Mouse (Mus musculus) 416B (cell line): Measurements from ENCODE around the gene B230104I21Rik.

Experiments used
- DNase-seq: peaks from one replicate; pipeline ENCODE4 v3.0.0; 2011; ENCODE audit warnings: low read depth

B230104I21Rik gene

DNA sequence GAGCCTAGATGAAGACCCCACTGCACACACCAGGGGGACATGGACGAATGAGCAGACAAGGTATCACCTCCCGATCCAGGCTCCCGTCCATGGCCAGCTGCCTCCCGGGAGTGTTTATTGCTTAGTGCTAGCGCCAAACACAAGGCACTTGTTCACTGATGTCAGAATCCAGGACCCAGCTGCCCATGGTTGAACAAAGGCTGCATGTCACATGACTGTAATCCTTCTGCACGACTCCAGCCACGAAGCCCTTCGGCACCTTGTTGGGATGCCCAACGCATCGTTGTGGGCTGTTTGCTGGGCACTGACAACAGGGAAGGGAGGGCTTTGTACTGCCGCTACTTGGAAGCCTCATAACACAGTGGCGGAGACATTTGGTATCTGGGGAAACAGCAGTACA lies at the start of gene B230104I21Rik:
Gene B230104I21Rik (plus strand): TSS at position 367 of the 400 bp plus-strand sequence.
- DNase-seq = no peak

DNA sequence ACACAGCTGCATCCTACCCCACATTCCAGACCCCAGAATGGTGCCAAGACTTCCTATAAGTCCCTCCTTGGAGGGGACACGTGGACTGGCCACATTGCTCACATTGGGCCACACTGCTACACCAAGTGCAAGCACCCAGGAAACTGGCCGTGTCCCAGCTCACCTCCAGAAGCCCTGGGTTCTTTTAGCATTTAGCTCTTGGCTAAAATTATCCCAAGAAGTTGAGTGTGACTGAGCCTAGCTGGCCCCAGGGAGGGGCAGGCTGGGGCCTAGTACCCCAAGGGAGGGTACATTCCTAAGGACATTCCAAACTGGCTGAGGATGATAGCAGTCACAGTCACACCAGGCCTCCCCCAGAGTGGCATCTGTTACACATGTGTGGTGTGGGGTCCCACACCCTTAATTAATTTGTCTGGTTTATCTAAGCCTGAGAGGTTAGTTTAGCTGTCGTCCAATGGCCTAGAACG lies 42.2 kb upstream of the B230104I21Rik start:
- no peak for DNase-seq

DNA sequence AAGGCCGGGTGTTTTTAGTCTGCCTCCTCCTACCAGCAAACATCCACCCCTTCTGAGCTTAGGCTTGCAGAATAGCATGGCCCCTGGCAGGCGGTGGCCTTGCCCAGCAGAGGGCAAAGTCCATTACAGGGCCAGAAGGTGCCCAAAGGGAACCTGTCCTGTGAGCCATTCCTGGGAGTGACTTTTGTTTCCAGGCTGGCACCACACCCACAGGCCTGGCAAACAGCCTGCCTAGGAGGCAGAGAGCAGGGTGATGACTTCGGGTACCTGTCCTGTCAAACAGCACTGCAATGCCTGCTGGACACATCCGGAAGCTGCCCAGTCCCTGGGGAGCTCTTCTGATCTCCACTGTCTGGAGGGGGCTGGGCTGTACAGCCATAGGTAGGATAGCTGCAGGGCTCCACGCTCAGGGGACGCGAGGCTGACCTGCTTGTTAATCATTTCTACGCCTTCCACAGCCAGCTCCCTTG lies 41.6 kb upstream of the B230104I21Rik start:
- DNase-seq = no peak

DNA sequence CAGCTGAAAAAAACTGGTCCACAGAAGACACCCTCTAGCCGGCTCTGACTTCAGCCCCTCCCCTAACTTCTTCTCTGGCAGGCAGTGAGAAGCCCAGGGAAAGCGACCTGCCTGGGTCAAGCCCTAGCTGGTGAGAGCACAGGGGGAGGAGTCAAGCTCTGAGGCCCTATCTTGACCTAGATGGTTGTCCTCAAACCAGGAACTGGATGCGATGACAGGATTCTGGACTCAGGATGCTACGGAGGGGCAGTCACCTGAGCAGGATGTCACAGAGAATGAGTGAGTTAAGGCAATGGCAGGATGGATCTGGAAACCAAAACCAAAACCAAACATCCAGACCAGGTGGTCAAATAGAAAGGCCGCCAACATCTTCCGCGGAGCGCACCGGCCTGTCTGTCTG lies 38.2 kb upstream of the B230104I21Rik start:
- DNase-seq = no peak

DNA sequence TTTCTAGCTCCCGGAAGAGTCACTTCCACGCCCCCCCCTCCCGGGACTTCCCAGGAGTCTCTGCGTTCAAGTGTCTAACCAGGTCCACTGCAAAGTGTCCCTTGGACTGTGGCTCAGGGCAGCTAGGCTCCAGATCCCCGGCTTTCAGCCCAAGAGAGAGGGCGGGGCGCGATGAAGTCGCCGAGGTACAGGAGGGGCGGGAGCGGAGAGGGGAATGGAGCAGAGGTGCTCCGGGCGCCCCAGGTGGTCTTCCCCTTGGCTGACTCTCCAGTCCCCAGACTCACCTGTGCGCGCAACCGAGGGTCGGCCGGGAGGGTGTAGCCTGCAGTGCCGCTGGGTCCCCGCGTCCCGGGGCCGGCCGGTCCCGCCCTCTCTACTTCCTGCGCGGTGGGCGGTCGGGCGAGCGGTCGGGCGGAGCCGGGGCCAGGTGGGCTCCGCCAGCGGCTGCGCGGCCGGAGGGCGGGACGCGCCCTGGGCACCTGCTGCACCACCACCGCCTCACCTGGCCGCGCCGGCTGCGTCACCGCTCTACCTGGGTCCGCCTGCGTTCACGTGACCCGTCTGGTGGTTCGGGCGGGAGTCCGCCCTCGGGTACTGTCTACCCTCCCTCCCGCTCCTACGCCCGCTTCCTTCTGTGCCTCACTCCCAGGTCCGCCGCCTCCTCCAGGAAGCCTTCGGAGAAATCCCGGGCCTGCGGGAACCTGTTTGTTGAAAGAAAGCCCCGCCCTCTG lies 36.2 kb upstream of the B230104I21Rik start:
- no peak for DNase-seq

DNA sequence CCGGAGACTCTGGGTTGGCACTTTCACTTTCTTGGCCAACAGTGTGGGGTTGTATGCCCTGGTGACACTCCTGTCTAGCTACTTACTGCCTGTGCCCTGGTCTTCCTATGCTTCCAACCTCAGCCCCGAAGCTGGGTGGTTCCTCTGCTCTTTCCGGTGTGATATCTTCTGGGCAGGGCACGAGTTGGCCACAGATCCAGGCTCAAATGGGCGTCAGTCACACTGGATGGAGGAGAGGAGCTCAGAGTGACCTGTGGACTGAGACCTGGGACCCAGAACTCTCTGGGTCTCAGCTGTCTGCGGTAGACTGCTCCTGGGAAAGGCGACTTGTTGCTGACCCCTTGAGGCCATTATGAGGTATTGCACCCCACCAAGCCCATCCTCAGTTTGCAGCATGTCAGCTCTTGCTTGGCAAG lies 34.5 kb upstream of the B230104I21Rik start, which contains the start of gene Arhgef16:
Gene Arhgef16 (minus strand): TSS at position 211 of the 416 bp plus-strand sequence.
- DNase-seq = peak; percentile 34

DNA sequence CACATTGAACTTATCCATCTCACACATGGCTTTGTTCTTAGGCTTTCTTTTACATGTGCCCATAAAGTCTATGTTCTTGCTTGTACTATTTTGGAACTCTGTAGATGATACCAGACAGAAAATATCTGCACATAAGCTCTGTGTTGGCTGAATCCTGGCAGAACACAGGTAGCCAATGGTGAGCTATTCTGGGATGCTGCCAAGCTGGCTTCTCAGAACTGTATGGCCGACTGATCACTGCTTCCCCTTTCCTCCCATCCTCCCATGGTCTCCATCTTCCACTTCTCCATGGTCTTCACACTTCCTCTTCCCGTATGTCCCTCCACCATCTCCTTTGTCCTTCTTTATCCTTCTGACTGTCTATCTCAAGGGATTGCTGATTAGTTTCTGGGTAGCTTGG lies 26.8 kb upstream of the B230104I21Rik start:
- no peak for DNase-seq

DNA sequence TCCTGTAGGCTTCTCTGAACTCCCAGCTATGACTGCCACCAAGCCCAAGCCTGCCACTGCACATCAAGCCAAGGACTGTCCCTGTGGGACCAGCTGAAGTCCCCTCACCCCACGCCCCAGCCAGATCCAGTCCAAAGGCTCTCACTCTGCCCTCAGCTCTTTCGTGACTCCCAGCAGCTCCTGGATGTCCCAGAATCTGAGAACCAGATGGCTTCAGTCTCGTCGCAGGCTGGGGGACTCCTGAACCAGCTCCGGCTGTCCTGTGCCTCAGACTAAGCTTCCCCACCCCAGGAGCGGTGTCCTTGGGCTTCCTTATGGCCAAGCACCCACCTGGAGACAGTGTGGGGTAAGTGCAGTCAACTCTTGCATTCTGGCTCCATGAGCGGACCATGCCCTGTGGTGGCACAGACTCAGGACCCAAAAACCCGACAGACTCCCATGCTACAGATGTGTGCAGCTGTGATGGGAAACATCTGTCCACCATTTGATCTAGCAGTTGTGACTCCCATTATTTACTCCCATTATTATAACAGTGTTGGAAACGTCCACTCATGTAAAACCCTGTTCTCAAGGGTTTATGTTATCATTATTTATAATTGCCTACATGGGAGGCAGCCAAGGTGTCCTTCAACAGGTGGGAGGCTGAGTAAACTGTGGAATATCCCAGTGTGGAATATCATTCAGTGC lies 25.2 kb upstream of the B230104I21Rik start:
- no peak for DNase-seq

DNA sequence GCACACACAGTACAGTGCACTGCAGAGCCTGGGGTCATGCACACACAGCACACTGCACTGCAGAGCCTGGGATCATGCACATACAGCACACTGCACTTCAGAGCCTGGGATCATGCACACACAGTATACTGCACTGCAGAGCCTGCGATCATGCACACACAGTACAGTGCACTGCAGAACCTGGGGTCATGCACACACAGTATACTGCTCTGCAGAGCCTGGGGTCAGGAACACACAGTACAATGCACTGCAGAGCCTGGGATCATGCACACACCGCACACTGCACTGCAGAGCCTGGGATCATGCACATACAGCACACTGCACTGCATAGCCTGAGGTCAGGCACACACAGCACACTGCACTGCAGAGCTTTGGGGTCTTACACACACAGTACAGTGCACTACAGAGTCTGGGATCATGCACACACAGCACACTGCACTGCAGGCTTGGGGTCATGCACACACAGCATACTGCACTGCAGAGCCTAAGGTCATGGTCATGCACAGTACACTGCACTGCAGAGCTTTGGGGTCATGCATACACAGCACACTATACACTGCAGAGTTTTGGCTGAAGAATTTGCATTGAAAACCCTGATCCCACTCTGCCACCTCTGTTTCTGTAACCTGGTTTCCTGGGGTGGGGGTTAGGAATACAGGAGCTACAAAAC lies 23.6 kb upstream of the B230104I21Rik start:
- DNase-seq = no peak

DNA sequence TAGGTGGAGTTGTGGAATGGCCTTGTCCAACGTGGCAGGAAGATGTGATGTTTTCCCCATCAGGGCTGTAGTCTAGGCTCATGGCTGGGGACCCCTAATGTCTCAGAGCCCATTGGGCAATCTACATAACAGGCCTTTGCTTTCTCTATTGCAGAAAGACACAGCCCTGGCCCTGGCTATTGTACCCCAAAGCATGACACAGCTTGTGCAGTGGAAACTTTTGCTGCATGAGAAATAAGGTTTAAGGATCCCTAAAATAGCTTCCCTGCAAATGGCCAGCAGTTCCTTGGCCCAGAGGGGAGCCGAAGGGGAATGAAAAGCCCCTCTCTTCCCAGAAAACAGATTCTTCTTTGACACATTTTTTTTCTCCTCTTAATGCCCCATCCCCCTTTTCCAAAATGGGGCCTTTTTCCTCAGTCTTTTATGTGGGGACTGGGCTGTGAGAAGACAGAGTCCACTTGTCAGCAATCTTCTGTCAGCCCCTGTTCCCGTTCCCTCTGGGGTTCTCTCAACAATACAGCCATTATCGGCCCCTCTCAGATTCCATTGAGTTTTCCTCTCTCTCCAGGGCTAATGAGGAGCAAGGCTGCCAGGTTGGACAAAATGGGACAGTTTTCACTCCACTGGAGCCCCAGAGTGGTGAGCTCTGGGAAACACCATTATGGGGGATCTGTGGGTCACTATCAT lies 22.8 kb upstream of the B230104I21Rik start:
- DNase-seq = no peak

DNA sequence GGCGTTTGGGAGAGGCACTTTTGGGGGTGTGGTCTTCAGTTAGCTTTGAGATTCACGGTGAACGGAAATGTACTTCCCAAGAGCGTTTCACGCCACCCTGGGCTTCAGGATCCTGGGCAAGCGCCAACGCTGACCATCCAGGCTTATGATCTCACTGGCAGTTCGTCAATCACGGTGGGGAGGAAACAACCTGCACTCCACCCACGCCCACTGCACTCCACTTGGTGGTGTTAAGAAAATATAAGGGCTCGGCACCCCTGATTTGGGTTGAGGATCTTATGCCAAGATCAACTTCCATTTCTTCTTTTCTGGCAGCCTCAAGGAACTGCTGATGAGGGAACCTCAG lies 22.3 kb upstream of the B230104I21Rik start:
- no peak for DNase-seq

DNA sequence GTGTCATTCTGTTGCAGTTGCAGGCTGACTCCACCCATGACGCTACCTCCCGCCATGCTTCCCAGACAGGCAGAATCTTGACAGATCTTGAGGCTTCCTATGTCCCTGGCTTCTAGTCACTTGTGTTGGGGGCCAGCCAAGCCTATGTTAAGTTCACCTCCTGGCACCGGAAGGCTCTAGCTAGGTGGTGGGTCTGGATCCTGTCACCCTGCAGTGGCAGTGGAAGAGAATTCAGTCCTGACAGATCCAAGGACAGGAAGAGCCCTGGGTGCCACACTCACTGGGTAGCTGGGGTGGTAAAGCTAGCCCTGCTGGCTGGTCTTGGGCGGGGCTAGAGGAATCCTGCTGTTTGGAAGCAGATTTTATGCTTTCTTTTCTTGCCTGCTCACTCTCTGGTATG lies 10.5 kb upstream of the B230104I21Rik start:
- no peak for DNase-seq

DNA sequence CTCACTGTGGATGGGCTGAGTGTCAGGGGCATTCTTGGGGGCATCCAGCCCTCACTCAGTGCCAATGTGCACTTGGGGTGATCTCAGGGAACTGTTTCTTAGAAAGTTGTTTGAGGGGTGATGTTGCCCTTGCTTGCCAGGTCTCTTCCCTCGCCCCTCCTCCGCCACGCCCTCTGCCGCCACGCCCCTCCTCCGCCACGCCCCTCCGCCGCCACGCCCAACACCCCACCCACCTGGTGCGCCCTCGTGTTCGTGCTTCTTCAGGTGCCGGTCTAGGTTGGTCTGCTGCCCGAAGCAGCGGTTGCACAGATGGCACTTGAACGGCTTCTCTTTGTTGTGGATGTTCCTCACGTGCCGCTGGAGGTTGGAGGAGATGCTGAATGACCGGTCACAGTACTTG lies 7.5 kb upstream of the B230104I21Rik start:
- DNase-seq = no peak

DNA sequence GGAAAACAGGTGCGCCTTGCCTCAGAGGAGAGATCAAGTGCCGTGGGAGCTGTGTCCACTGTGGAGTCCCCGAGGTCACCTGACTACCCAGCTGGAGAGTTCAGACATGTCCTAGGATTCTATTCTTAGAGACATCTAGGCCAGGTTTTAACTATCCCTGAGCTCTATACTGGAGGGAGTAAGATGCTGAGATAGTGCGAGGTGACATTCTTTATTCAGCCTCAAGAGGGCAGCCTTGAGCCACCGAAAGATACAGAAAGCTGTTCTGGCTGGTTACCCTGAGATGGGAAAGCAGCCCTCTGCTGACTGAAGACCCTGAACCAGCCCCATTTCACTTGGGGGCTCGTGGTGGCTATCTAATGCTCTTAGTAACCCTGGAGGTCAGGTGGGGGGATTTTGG lies 7.1 kb upstream of the B230104I21Rik start:
- peak; percentile 25 for DNase-seq

DNA sequence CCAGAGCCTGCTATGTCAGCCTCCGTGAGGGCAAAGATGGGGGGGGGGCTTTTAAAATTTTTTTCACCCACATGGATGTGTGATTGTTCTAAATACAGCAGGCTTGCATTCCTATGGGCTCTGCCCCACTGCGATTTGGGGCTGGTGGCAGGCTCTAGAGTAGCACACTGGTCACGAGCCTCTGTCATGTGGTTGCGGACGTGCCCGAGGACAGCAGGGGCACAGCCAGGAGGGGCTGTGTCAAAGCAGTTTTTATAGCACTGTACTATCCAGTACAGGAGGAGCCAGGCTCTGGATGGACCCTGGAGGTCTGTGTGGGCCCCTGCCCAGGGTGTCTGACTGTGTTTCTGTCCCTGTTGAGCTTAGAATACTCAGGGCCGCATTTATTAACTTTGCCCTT lies 5.9 kb upstream of the B230104I21Rik start:
- no peak for DNase-seq

DNA sequence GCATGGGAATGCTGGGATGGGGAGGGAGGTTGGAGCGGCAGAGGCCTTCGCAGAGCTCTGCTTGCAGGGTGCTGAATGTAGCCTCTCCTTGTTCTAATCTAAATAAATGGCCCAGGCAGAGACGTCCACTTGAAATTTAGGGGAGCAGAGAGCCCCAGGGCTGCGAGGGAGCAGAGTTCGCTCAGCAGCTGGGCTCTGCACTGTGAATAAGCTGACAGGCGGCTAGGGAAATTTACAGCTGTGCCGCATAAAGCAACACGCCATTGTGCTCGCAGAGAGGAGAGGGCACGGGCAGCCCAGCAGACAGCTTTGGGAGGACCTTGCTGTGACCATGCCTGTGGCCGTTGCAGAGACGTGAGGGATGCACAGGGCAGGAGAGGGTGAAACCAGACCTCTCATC lies 4.7 kb upstream of the B230104I21Rik start:
- DNase-seq = no peak

DNA sequence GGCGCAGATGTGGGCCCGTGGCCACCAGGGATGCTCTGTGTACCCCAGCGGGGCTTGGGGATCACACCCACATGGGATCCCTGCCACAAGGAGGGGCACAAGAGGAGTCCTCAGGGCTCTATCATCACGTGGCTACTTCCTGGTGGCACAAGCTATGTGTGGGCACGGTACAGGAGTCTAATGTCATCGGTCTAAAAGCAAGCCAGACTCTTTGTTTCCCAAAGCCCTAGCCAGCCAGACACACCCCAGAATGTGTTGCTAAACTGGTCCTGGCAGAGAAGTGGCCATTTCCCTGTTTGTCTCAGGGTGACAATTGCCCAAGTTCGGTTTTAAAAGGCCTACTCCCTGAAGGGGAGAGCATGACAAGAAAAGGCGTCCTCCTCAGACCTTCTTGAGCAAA lies 2.6 kb upstream of the B230104I21Rik start:
- no peak for DNase-seq

DNA sequence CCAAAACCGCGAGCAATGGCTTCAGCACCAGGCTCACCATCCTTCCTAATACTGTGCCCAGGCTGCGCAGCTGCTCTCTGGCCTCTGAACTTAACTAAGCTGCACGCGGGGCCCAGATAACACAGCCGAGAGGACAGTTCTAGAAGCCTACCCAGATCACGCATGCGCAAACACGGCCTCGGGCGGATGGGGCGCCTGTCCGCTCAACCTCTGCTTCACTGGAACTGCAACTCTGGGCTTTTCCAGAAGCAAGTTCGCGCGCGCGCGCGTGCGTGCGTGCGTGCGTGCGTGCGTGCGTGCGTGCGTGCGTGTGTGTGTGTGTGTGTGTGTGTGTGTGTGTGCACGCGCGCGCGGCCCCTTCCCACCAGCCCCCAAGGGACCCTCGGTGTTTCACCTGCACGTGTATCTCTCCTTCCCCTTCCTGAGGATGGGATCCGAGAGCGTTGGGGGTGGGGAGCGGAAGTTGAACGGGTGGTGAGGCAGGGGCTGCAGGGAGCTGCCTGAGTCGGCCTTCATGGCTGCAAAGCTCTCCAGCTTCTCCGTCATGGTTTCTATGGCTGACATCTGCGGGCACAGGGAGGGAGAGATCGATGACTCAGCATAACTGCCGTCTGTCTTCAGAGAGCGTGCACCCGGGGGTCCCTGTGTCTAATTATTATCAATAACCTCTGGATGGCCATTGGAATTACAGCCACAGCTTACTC lies 1.1 kb upstream of the B230104I21Rik start:
- DNase-seq = no peak

DNA sequence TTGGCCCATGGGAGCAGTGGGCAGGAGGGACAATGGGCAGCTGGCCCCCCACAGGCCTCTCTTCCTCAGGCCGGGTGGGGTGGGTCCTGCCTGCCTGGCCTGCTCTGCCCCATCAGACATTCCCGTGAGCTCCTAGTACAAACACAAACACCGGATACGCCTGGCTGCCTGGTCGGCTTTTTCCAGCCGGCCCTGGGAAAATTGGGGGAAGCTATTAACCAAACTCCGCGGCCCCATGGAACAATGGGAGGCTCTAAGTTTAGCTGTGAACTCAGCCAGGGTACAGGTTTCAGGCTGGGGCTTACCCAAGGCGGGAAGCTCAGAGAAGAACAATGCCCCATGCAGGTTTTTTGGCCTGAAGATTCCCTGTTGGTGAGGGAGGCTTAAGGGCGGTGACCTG lies 723 bp downstream of the B230104I21Rik start:
- DNase-seq = no peak

DNA sequence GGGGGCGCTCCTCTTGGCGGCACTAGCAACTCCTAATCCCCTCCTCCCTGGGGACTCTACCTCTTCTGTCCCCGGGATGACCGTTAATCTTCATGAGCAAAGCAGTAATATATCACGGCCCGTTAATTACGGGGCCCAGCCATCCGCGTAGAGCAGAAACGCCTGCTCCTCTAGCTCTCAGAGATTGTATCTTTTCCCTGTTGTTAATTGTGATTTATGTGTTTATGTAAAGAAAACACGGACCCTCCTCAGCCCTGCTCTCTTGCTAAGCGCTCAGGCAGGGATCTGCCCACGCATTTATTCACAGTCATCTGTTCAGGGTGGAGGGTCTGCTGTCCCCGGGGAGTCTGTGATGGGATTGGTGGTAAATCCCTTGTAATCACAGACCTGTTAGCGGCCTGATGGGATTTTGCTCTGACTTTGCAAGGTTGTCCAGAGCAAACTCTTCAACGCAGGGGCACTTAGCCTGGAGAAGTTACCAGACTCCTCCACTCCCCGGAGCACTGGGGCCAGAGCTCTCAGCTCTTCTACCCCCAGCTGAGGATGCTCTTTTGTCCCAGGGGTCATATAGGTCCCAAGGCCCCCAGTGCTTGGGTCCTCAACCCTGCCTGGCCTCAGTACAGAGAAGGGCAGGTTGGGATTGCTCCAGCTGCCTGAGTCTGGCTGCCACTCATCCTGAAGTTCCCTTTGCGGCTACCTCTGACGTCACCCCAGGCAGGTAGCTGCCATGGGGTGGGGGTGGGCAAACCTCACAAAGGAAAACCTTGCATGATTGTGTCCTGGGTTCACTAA lies 11.0 kb downstream of the B230104I21Rik start:
- DNase-seq = no peak
